In the genomic region with DNA sequence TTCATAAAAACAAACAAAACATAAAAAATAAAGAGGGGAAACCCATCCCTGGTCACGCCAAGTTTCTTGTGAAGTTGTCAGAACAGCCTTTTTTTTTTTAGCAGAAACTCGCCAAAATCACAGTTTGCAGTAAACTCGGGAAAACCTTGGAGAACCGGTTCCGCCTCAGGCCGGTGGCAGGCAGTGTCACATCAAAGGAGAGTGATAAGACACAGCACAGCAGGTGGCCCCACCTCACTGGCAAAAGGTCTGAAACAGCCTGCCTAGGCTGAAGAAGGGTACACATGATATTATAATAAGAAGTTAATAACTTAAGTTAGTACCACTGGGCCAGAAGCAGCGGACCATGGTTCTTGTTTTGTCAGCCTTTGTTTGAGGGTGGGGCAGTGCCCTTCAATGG, we compare ENCODE assay signal across 25 mouse cellular contexts. TPM values are rescaled to one million over a fixed set of nuclear protein-coding genes. Genes with fewer than 3 reads are reported as not detected.
DNase-seq lines count a peak whose midpoint lies in the region; ATAC-seq lines count a peak whose summit lies in the region.
"Had no signal": no experiment of that assay in that cellular context is flagged by ENCODE, and none has a peak within 500 bp of the region (broad histone marks: within the 10 kb centered on the region; RNA-seq: fewer than 3 reads in every experiment).

No protein-coding gene starts in this region.

- DNase-seq in lung, postnatal 36 days: no peak
- peak; percentile 59 for DNase-seq in ZHBTc4 (ENCODE audit: low read depth, low spot score)
- peak; percentile 62 for DNase-seq in embryonic facial prominence, embryonic 14.5 days (ENCODE audit: low spot score)
- no peak for DNase-seq in c-Kit-positive CD71-positive TER-119-positive erythroid progenitor cells, embryonic 14.5 days (ENCODE audit: low spot score)
- no peak for DNase-seq in heart, postnatal 4 days
- DNase-seq: adrenal gland, adult 2 months; cerebellum, adult 11-12 months; heart, postnatal 36 days; left cerebral cortex, postnatal 4 days; retina, postnatal 1 day had no signal

- H3K27me3 ChIP-seq in lung, embryonic 16.5 days (ENCODE audit: control insufficient read depth, insufficient read depth, low read depth, low read length): no peaks in the 10 kb centered on the region
- no peaks in the 10 kb centered on the region for H3K27me3 ChIP-seq in embryonic facial prominence, embryonic 14.5 days (replicated peaks; ENCODE audit: control insufficient read depth, insufficient read depth, low read length)
- H3K27me3 ChIP-seq in stomach, embryonic 15.5 days (replicated peaks): no peaks in the 10 kb centered on the region
- H3K27me3 ChIP-seq: forebrain, embryonic 15.5 days; heart, embryonic 12.5 days; midbrain, embryonic 13.5 days had no signal

- H3K4me3 ChIP-seq in lung, embryonic 16.5 days (ENCODE audit: low read length): no peak overlapping the region
- no peak overlapping the region for H3K4me3 ChIP-seq in embryonic facial prominence, embryonic 14.5 days (ENCODE audit: low read depth, low read length)
- H3K4me3 ChIP-seq in stomach, embryonic 15.5 days (replicated peaks): no peak overlapping the region
- H3K4me3 ChIP-seq: erythroblast, embryonic 14.5 days; forebrain, embryonic 15.5 days; heart, embryonic 12.5 days; midbrain, embryonic 13.5 days; myocyte had no signal

- H3K9ac ChIP-seq in lung, embryonic 16.5 days (ENCODE audit: low read length): no peak overlapping the region
- H3K9ac ChIP-seq in embryonic facial prominence, embryonic 14.5 days (ENCODE audit: low read depth, low read length): no peak overlapping the region
- no peak overlapping the region for H3K9ac ChIP-seq in stomach, embryonic 15.5 days
- H3K9ac ChIP-seq: forebrain, embryonic 15.5 days; heart, embryonic 12.5 days; liver, embryonic 14.5 days; midbrain, embryonic 13.5 days had no signal

- no peak overlapping the region for H3K4me2 ChIP-seq in lung, embryonic 16.5 days (ENCODE audit: low read depth, low read length)
- no peak overlapping the region for H3K4me2 ChIP-seq in embryonic facial prominence, embryonic 14.5 days (ENCODE audit: low read depth, low read length)
- no peak overlapping the region for H3K4me2 ChIP-seq in stomach, embryonic 15.5 days
- H3K4me2 ChIP-seq: forebrain, embryonic 15.5 days; heart, embryonic 12.5 days; midbrain, embryonic 13.5 days had no signal

- H3K36me3 ChIP-seq in lung, embryonic 16.5 days (ENCODE audit: control insufficient read depth, insufficient read depth, low read length): no peaks in the 10 kb centered on the region
- H3K36me3 ChIP-seq in embryonic facial prominence, embryonic 14.5 days (ENCODE audit: control insufficient read depth, insufficient read depth, low read length): no peaks in the 10 kb centered on the region
- H3K36me3 ChIP-seq in stomach, embryonic 15.5 days: no peaks in the 10 kb centered on the region
- H3K36me3 ChIP-seq: forebrain, embryonic 15.5 days; heart, embryonic 12.5 days; midbrain, embryonic 13.5 days had no signal

- 10% methylated on average over 7 of the region's 7 CpGs for WGBS in lung, embryonic 16.5 days
- WGBS in embryonic facial prominence, embryonic 14.5 days: 16% methylated on average over 7 of the region's 7 CpGs
- WGBS in stomach, embryonic 15.5 days: 14% methylated on average over 7 of the region's 7 CpGs

- no peak overlapping the region for H3K27ac ChIP-seq in lung, embryonic 16.5 days (ENCODE audit: low read length)
- no peak overlapping the region for H3K27ac ChIP-seq in embryonic facial prominence, embryonic 14.5 days (replicated peaks; ENCODE audit: low read depth, low read length)
- no peak overlapping the region for H3K27ac ChIP-seq in stomach, embryonic 15.5 days
- H3K27ac ChIP-seq: forebrain, embryonic 15.5 days; liver, embryonic 14.5 days; midbrain, embryonic 13.5 days had no signal

- H3K9me3 ChIP-seq in lung, embryonic 16.5 days (ENCODE audit: control insufficient read depth, low read length): no peaks in the 10 kb centered on the region
- no peaks in the 10 kb centered on the region for H3K9me3 ChIP-seq in embryonic facial prominence, embryonic 14.5 days (ENCODE audit: control insufficient read depth, low read length)
- no peaks in the 10 kb centered on the region for H3K9me3 ChIP-seq in stomach, embryonic 15.5 days
- H3K9me3 ChIP-seq: forebrain, embryonic 15.5 days; heart, embryonic 12.5 days; midbrain, embryonic 13.5 days had no signal

- H3K4me1 ChIP-seq in lung, embryonic 16.5 days (replicated peaks; ENCODE audit: control insufficient read depth, insufficient read depth, low read length): no peaks in the 10 kb centered on the region
- H3K4me1 ChIP-seq in embryonic facial prominence, embryonic 14.5 days (ENCODE audit: control insufficient read depth, insufficient read depth, low read length): no peaks in the 10 kb centered on the region
- H3K4me1 ChIP-seq in stomach, embryonic 15.5 days: no peaks in the 10 kb centered on the region
- H3K4me1 ChIP-seq: forebrain, embryonic 15.5 days; heart, embryonic 12.5 days; midbrain, embryonic 13.5 days had no signal

- ATAC-seq in lung, embryonic 16.5 days (ENCODE audit: low read depth): peak; percentile 45; the same call in 1 of the 2 replicates
- ATAC-seq in embryonic facial prominence, embryonic 14.5 days (ENCODE audit: low read depth): 0 out of 2 replicates have a peak, but pooled peaks have one; percentile 44
- ATAC-seq in stomach, embryonic 15.5 days (ENCODE audit: insufficient read depth, low FRiP score, low read depth): peak; percentile 83
- no peak for ATAC-seq in activated CD4-positive, CD25-positive, alpha-beta regulatory T cell, adult 4 months
- ATAC-seq: forebrain, embryonic 15.5 days; midbrain, embryonic 13.5 days had no signal

RNA-seq across cellular contexts. Expression of a gene that starts 38.5 kb away (rescaled TPM):
- not detected in 2 replicates for polyA plus RNA-seq in lung, embryonic 16.5 days (2015; fragmentation: Nextera tagmentation; extraction: Ambion mirVana)
- not detected in 2 replicates for polyA plus RNA-seq in embryonic facial prominence, embryonic 14.5 days (2014; fragmentation: Nextera tagmentation; extraction: Ambion mirVana)
- polyA plus RNA-seq in stomach, embryonic 15.5 days (2015; fragmentation: Nextera tagmentation; extraction: Ambion mirVana): not detected in 2 replicates
- polyA plus RNA-seq in activated CD4-positive, CD25-positive, alpha-beta regulatory T cell, adult 4 months (2017; shearing (Covaris generic)): not detected
- total RNA-seq in heart, postnatal 4 days (2021): under 1 TPM in 1 of 2 experiments, not detected in 1; 0.14 TPM
- total RNA-seq: adrenal gland, adult 2 months; common myeloid progenitor, adult 5-6 weeks; gastrocnemius, postnatal 4 days; heart, postnatal 36 days had no signal
- polyA plus RNA-seq: adrenal gland, adult 2 months; C2C12; erythroblast, embryonic 14.5 days; forebrain, embryonic 15.5 days; heart, embryonic 12.5 days; kidney, embryonic 14.5 days; large intestine, adult 2 months; liver, embryonic 14.5 days; myocyte; thymus, postnatal 0 days had no signal

Comparison
In these comparisons a context has a peak if more than half of its experiments do, and no peak if none do; other contexts are left out.
1. DNase-seq: peak in ZHBTc4 (single experiment) and embryonic facial prominence, embryonic 14.5 days (single experiment); none in lung, postnatal 36 days (single experiment), c-Kit-positive CD71-positive TER-119-positive erythroid progenitor cells, embryonic 14.5 days (single experiment) and heart, postnatal 4 days (single experiment).